ENCODE assay signal across 12 mouse cellular contexts in genomic region chr1:89844064-89844463, GRCm38 (mm10).
DNase-seq lines count a peak whose midpoint lies in the region; ATAC-seq and TF ChIP-seq lines count a peak whose summit lies in the region.
"Had no signal": no experiment of that assay in that cellular context is flagged by ENCODE, and none has a peak within 500 bp of the region (broad histone marks: within the 10 kb centered on the region; RNA-seq: fewer than 3 reads in every experiment).

No protein-coding gene starts in this region.

- ATAC-seq in kidney, postnatal 0 days (replicated peaks; ENCODE audit: low FRiP score, low read depth), result no peak
- ATAC-seq in liver, embryonic 14.5 days (ENCODE audit: insufficient read depth), result no peak

- TF ChIP-seq POLR2A in cerebellum, adult 2 months (IDR thresholded peaks at IDR 0.05; ENCODE audit: borderline replicate concordance, insufficient read depth, low read length), result no peak
- no peak for TF ChIP-seq POLR2A in ES-Bruce4 (IDR thresholded peaks at IDR 0.05; ENCODE audit: insufficient read depth, low read length)

- no peak overlapping the region for H3K9ac ChIP-seq in kidney, postnatal 0 days (ENCODE audit: low read depth, low read length)
- H3K9ac ChIP-seq in ES-Bruce4 (ENCODE audit: low read depth, poor library complexity, severe bottlenecking), result no peak overlapping the region
- no peak overlapping the region for H3K9ac ChIP-seq in liver, embryonic 14.5 days (replicated peaks)

- H3K27ac ChIP-seq in cerebellum, adult 2 months (ENCODE audit: insufficient read depth, low read length), result no peak overlapping the region
- no peak overlapping the region for H3K27ac ChIP-seq in kidney, postnatal 0 days
- no peak overlapping the region for H3K27ac ChIP-seq in ES-Bruce4 (ENCODE audit: insufficient read depth, low read length)
- no peak overlapping the region for H3K27ac ChIP-seq in liver, embryonic 14.5 days

- no peaks in the 10 kb centered on the region for H3K9me3 ChIP-seq in kidney, postnatal 0 days (replicated peaks; ENCODE audit: low read length)
- H3K9me3 ChIP-seq in ES-Bruce4 (replicated peaks; ENCODE audit: control insufficient read depth, insufficient read depth, low read length, poor library complexity, severe bottlenecking), result no peaks in the 10 kb centered on the region
- no peaks in the 10 kb centered on the region for H3K9me3 ChIP-seq in liver, embryonic 14.5 days (ENCODE audit: control insufficient read depth, low read length)

- DNase-seq in cerebellum, adult 2 months, result no peak
- no peak for DNase-seq in cerebellum, postnatal 25 days
- DNase-seq in kidney, postnatal 0 days (ENCODE audit: low spot score), result no peak
- no peak for DNase-seq in kidney, postnatal 10 days
- no peak for DNase-seq in liver, embryonic 14.5 days (ENCODE audit: low read depth in 3 of 3, low spot score in 3 of 3)
- DNase-seq in gastrocnemius, adult 8-10 months (ENCODE audit: low spot score in 2 of 2), result no peak
- DNase-seq in urinary bladder, postnatal 14 days (ENCODE audit: low spot score), result no peak
- DNase-seq: adrenal gland, adult 8-10 months; heart, postnatal 14 days; kidney, postnatal 4 days had no signal

- H3K27me3 ChIP-seq in cerebellum, adult 2 months (ENCODE audit: control insufficient read depth, insufficient read depth, low read length), result no peaks in the 10 kb centered on the region
- H3K27me3 ChIP-seq in kidney, postnatal 0 days (ENCODE audit: insufficient read depth, low read length), result no peaks in the 10 kb centered on the region
- H3K27me3 ChIP-seq in ES-Bruce4 (ENCODE audit: control insufficient read depth, insufficient read depth, low read length, poor library complexity, severe bottlenecking), result no peaks in the 10 kb centered on the region
- H3K27me3 ChIP-seq in liver, embryonic 14.5 days (ENCODE audit: control insufficient read depth, insufficient read depth, low read length), result no peaks in the 10 kb centered on the region

- H3K36me3 ChIP-seq in kidney, postnatal 0 days (ENCODE audit: insufficient read depth, low read length), result 0 out of 2 replicates have a peak, but pooled peaks cover 11% of the 10 kb centered on the region
- H3K36me3 ChIP-seq in ES-Bruce4 (ENCODE audit: control insufficient read depth, insufficient read depth, low read length, poor library complexity, severe bottlenecking), result no peaks in the 10 kb centered on the region; the same call in 1 of the 2 replicates
- H3K36me3 ChIP-seq in liver, embryonic 14.5 days (replicated peaks; ENCODE audit: control insufficient read depth, insufficient read depth, low read depth), result no peaks in the 10 kb centered on the region

- H3K4me3 ChIP-seq in cerebellum, adult 2 months (replicated peaks; ENCODE audit: insufficient read depth, low read depth, low read length), result no peak overlapping the region
- H3K4me3 ChIP-seq in kidney, postnatal 0 days (replicated peaks; ENCODE audit: low read depth, low read length), result no peak overlapping the region
- H3K4me3 ChIP-seq in ES-Bruce4 (ENCODE audit: low read depth, low read length), result no peak overlapping the region
- no peak overlapping the region for H3K4me3 ChIP-seq in liver, embryonic 14.5 days (ENCODE audit: insufficient read depth in 1 of 2, low read depth in 2 of 2, low read length in 2 of 2)
- H3K4me3 ChIP-seq: erythroblast, embryonic 14.5 days had no signal

- TF ChIP-seq CTCF in cerebellum, adult 2 months (IDR thresholded peaks at IDR 0.05; ENCODE audit: borderline replicate concordance, insufficient read depth, low read depth, low read length), result peak; percentile 18; the same call in 1 of the 2 replicates
- TF ChIP-seq CTCF in kidney, postnatal 0 days (IDR thresholded peaks at IDR 0.05; ENCODE audit: low read depth), result peak; percentile 39; the same call in 1 of the 2 replicates
- TF ChIP-seq CTCF in ES-Bruce4 (IDR thresholded peaks at IDR 0.05; ENCODE audit: low read depth, low read length), result peak; percentile 48
- TF ChIP-seq CTCF in liver, embryonic 14.5 days (IDR thresholded peaks at IDR 0.05; ENCODE audit: low read depth), result peak; percentile 30; the same call in 1 of the 2 replicates

- H3K4me2 ChIP-seq in kidney, postnatal 0 days (ENCODE audit: low read length), result no peak overlapping the region
- no peak overlapping the region for H3K4me2 ChIP-seq in liver, embryonic 14.5 days (ENCODE audit: low read depth)

- no peaks in the 10 kb centered on the region for H3K4me1 ChIP-seq in cerebellum, adult 2 months (ENCODE audit: control insufficient read depth, insufficient read depth, low read length)
- H3K4me1 ChIP-seq in kidney, postnatal 0 days (replicated peaks; ENCODE audit: insufficient read depth, low read length), result peaks cover 5% of the 10 kb centered on the region; the same call in 1 of the 2 replicates
- H3K4me1 ChIP-seq in ES-Bruce4 (ENCODE audit: control insufficient read depth, insufficient read depth, low read length), result no peaks in the 10 kb centered on the region
- no peaks in the 10 kb centered on the region for H3K4me1 ChIP-seq in liver, embryonic 14.5 days (replicated peaks; ENCODE audit: control insufficient read depth in 2 of 2, insufficient read depth in 2 of 2, low read length in 1 of 2)

- TF ChIP-seq EP300 in ES-Bruce4 (IDR thresholded peaks at IDR 0.05; ENCODE audit: insufficient read depth, low read depth, low read length), result no peak
- no peak for TF ChIP-seq EP300 in liver, embryonic 14.5 days (IDR thresholded peaks at IDR 0.05; ENCODE audit: low read depth)

- WGBS in cerebellum, adult 2 months, result 74% methylated on average over 9 of the region's 9 CpGs
- WGBS in kidney, postnatal 0 days, result 77% methylated on average over 9 of the region's 9 CpGs
- 38% methylated on average over 9 of the region's 9 CpGs for WGBS in liver, embryonic 14.5 days (ENCODE audit: insufficient replicate concordance)
